Mouse (Mus musculus): Measurements from ENCODE around the gene Pak6.

Gene Pak6

DNA sequence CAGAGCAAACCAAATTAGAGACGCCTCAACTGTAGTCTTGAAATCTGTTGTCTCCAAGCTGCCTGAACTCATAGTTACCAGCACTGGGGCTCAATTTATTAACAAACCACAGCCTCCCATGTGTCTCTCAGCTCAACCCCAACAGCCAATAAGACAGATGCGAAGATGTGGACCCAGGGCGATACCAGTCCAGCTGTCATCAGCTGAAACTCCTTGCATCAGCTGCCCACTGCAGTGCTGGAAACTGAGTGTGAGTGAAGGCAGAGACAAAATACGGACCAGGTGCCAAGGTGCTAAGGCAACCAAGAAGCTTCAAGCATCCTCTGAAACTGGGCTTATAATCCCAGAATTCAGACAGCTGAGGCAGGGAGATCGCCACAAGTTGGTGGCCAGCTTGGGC lies 68.9 kb downstream of the Pak6 start:
- no peak for DNase-seq

DNA sequence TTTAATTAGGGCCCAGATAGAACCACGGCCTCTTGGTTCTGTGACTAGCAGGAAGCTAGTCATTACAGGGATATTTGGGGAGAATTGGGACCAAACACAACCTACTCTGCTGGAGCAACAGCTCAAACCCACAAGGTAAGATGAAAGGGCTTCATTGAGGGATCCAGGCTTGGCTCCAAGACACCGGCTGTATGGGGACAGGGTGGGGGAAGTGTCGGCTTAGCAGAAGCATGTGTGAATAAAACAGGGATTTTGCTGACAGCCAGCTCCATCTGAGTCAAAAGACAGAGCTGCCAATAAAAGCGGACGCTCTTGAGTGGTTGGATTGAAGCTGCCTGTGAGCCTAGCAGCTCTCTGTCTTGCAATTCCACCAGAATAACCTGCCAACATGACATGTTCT lies 70.2 kb downstream of the Pak6 start:
- DNase-seq = no peak

DNA sequence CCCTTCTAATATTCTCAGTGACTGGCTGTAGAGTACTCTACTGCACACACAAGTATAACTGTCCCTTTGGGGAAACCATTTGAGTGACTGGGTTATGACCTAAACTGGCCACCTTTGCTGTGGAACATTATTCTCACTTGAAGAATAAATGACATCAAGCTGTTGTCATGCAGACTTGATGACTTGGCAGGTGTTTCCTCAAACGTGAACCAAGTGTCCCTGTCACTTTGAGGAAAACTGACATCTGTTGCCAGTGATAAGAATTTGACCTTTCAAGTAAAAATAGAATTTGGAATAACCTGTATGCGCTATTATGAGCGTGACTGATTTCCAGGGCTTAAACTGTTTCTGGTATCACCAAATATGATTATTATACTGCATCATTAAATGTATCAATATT lies 77.2 kb downstream of the Pak6 start:
- no peak for DNase-seq

DNA sequence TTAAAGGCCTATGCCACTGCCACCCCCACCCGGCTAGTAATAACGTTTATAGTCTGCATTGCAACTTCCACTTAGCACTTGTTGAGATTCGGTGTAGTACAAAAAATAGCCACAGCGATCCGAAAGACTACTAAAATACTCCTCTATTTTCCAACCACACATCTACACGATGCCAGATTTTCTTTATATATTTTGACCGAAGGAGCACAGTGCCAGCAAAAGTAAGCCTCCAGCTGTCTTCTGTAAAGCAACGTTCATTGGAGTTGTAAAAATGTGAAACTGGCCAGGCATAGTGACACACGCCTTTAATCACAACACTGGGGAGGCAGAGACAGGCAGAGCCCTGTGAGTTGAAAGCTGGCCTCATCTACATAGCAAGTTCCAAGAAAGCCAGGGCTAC lies 78.1 kb downstream of the Pak6 start:
- DNase-seq = no peak

DNA sequence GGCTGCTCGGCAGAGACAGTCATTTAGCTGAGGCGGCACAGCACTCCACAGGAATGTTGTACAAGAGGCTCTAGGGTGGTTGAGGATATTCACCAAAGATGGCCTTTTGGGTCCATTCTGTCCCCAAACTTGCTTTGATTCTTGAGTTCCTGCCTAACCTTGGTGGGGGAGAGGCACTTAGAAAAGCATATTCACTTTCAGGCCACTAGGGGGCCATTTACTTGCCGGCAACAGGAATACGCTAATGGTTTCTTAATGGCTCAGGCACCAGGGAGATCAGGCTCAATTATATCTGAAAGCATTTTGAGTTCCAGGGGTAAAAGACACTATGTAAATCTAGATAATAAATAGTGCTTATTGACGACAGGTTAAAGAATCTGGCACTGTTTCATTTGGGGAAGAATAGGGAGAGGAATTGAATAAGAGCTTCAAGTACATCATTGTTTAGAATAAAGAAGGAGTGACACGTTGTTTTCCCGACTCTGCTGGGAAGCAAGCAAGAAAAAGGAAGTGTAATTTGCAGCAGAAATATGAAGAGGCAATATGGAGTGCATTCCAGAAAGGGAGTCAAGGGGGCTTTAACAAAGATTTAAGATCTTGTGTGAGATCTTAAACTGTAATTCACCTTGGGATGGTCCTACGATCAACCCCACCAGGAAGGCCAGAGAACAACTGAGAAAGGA lies 80.3 kb downstream of the Pak6 start:
- DNase-seq = no peak

DNA sequence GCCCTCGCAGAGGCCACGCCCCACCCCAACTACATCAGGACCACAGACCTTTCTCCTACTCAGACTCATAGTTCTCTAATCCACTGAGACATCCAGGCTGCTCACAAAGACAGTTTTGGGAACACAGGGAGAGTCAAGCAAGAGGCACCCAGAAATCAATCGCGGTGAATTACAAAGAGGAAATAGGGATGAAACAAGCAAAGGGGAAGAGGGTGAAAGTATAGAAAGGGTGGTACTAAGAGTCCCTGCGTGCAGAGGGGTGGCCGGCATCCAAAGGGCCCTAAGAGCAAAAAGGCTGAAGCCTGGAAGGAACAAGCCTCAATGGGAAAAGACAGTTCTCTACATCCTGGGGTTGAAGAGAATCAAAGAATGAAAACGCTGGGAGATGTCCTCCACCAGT lies 81.5 kb downstream of the Pak6 start:
- DNase-seq = no peak

DNA sequence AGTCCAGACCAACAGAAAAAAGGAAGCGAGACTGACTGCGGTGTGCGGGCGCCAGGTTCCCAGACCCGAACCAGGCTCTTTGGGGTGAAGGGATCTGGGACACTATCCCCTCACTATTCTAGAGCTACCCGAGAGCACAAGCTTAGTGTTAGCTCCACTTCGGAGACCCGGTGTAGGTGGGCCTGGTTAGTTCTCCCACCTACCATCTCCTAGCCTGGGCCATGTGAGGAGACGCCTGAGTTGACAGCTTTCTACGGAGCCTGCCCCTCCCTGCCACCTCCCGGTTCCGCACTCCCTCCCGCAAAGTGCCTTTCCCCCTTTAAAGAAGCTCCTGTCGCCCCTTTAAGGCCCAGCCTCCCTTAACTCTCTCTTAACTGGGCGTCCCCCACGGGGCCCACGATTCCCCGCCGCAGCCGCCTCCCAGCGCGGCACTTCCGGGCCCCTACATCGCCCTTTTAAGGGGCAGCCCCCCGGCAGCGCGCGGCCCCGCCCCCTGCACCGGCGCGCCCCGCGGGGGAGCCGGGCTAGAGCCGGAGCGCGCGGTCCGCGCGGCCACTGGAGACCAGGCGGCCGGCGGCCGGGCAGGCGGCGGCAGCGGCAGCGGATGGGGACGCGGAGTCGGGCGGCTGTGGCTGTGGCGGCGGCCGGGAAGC lies 82.3 kb downstream of the Pak6 start, which contains the start of gene Inafm2:
Inafm2 (plus strand) TSS at position 527 of the 653 bp plus-strand sequence.
- peak; percentile 90 to 92 for DNase-seq

DNA sequence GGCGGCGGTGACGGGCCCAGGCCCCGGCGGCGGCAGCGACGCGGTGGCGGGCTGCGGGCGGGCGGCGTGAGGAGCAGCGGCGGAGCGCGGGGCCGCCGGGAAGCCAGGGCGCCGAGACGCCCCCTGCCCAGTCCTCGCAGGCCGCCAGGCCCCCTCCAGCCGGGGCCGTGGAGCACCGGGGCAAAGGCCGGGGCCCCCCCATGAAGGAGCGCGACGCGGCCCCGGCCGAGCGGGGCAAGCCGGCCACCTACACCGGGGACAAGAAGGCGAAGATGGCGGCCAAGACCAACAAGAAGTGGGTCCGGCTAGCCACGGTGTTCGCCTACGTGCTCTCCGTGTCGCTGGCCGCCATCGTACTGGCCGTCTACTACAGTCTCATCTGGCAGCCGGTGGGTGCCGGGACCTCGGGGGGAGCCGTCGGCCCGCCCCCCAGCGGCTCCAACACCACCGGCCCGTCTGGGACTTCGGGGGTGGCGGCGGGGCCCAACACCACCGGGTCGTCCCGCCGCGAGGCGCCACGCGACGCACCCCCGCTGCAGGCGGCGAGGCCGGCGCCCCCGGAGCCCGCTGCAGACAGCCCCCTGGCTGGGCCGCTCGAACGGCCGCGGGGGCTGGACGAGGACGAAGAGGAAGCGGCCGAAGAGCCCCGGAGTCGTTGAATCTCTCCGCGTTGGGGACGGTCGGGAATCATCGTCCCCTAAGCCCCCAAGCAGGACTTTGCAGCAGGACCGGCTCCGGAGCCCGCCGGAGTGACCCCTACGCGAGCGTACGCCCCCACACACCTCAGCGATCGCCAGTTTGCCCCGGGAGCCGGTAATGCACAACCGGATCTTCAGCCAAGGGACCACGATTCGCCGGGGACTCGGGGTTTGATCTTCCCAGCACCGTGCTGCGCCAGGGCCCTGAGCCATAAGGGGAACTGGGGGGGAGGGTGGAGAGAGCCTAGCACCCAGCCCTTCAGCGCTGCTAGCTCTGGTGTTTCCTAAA lies 83.1 kb downstream of the Pak6 start:
- DNase-seq = peak in 1 of 2 experiments; percentile 48

DNA sequence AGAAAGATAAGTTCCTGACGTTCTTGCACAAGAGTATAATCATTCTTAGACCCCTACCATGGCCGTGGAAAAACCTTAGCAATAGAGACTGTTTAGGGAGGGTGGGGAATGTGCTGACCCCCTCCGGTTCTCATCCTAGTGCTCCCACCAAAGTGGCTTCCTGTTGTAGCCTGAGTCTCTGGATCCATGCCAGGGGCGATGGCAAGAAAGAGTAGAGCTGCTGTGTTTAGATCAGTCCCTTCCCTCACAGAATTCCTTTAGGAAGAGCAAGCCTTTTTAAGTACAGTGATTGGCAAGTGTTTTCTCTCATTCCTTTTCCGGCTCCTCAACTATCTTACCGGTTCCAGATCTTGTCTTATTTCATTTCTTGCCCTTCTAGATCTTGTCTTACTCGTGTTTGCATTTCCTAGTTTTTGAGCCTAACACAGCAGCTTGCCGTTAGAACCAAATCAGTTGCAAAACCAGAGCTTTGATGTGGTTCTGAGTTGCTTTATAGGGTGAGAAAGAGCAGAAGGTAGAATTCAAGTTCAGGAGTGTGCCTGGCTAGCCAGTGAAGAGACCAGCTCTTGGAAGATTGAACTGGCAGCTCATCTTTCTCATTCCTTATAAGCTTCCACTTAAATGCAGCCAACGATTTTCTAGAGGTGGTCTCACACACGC lies 84.3 kb downstream of the Pak6 start:
- no peak for DNase-seq
